Mouse (Mus musculus) lung, postnatal 0 days (tissue): Measurements from ENCODE around the gene Rai1.

Source experiments
- CTCF ChIP-seq: IDR thresholded peaks from 2 replicates; pipeline ENCODE4 v1.5.1; 2016; ENCODE audit warnings: antibody characterized with exemption, mild to moderate bottlenecking
- EP300 ChIP-seq: IDR thresholded peaks from 2 replicates; pipeline ENCODE4 v1.6.1; 2016; ENCODE audit warnings: antibody characterized with exemption, mild to moderate bottlenecking, control low read depth

DNA sequence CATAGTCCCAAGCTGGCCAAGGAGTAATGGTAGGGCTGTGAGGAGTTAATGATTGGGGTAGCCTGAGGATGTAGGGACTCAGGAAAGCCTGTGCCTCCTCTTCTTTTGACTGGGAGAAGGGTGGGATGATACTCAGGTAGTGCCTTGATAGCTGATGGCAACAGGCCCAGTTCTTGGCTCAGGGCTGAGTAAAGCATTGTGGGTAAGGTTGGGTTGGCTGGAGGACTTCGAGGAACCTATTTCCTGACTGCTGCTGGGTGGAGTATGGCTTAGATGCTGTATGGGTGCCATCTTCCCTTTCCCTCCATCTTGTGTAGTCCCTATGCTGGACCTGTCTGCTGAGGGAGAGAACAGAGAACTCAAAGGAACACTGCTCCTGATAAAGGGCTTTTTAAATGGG, 47.5 kb downstream of the Rai1 start:
- TF ChIP-seq CTCF (no peak), EP300 (no peak)
